Mouse (Mus musculus) testis, adult 2 months (tissue): ENCODE measurements at regions not wholly inside any gene's neighbourhood (a gene's known extent, or its start where the extent isn't known, plus 50 kb on each side); places are given as distances from the start of the nearest gene placed in this dataset.

Experiments
- CTCF ChIP-seq: fragments of 200-500 bp; IDR thresholded peaks from 2 replicates; pipeline ENCODE4 v1.5.1; 2012; ENCODE audit warnings: low read depth, mild to moderate bottlenecking, inconsistent platforms, low read length, moderate library complexity; ENCODE audit not compliant: control insufficient read depth, insufficient read depth, insufficient replicate concordance
- POLR2A ChIP-seq: fragments of 200-500 bp; IDR thresholded peaks from 2 replicates; pipeline ENCODE4 v1.6.1; 2012; ENCODE audit warnings: low read depth, mild to moderate bottlenecking, inconsistent platforms, low read length, moderate library complexity; ENCODE audit not compliant: control insufficient read depth

- TF ChIP-seq CTCF, result no peak
- TF ChIP-seq POLR2A, result no peak
Measured at GRCm38 (mm10) chr13:44579215-44579614, 150.1 kb upstream of the Jarid2 start.
